Mouse (Mus musculus) ES-E14 (cell line): Measurements from ENCODE around the gene Nifk. TPM values are rescaled to one million over a fixed set of nuclear protein-coding genes. Genes with fewer than 3 reads are reported as not detected.

ENCODE experiments used
- DNase-seq: peaks from one replicate; pipeline ENCODE4 v3.0.0-alpha.2; 2013; ENCODE audit warnings: low read depth, low spot score
- H3K27ac ChIP-seq: 2 replicates; pipeline ENCODE4 v1.5.1; 2012; ENCODE audit warnings: low read depth, mild to moderate bottlenecking, low read length, moderate library complexity, mixed read lengths; ENCODE audit not compliant: poor library complexity, insufficient read depth, severe bottlenecking
- H3K36me3 ChIP-seq: 2 replicates; pipeline ENCODE4 v1.6.1; 2012; ENCODE audit warnings: mild to moderate bottlenecking, low read length, moderate library complexity, mixed read lengths; ENCODE audit not compliant: control insufficient read depth, poor library complexity, insufficient read depth, severe bottlenecking
- H3K4me1 ChIP-seq, 2 experiments: fragments of 150-350 bp in 1 of 2; sonication (generic) in 1 of 2; 2 replicates each; pipeline ENCODE4 v1.6.1; 2012; ENCODE audit warnings: low read length in 2 of 2, mild to moderate bottlenecking in 1 of 2, mixed read lengths in 1 of 2; ENCODE audit not compliant: control insufficient read depth in 2 of 2, insufficient read depth in 2 of 2, poor library complexity in 1 of 2
- H3K4me3 ChIP-seq, 2 experiments: fragments of 150-350 bp in 1 of 2; sonication (generic) in 1 of 2; 2 replicates each; pipeline ENCODE4 v1.5.1; 2012; ENCODE audit warnings: low read length in 2 of 2, low read depth in 1 of 2, mild to moderate bottlenecking in 1 of 2, mixed read lengths in 1 of 2; ENCODE audit not compliant: insufficient read depth in 1 of 2, poor library complexity in 1 of 2, severe bottlenecking in 1 of 2
- H3K9ac ChIP-seq: 2 replicates; pipeline ENCODE4 v1.6.1; 2012; ENCODE audit warnings: low read depth, mild to moderate bottlenecking, low read length, mixed read lengths; ENCODE audit not compliant: poor library complexity, insufficient read depth, severe bottlenecking
- H3K9me3 ChIP-seq: fragments of 150-350 bp; sonication (generic); 2 replicates; pipeline ENCODE4 v1.6.1; 2012; ENCODE audit warnings: low read depth, mild to moderate bottlenecking, low read length; ENCODE audit not compliant: control insufficient read depth, insufficient read depth
- CHD2 ChIP-seq: IDR thresholded peaks from 2 replicates; pipeline ENCODE4 v1.6.1; 2014; ENCODE audit warnings: mild to moderate bottlenecking, low read depth, low read length, inconsistent platforms
- HCFC1 ChIP-seq: IDR thresholded peaks from 2 replicates; pipeline ENCODE4 v1.6.1; 2012; ENCODE audit warnings: low read length, inconsistent platforms, borderline replicate concordance; ENCODE audit not compliant: insufficient read depth
- MAFK ChIP-seq: IDR thresholded peaks from 2 replicates; pipeline ENCODE4 v1.6.1; 2014; ENCODE audit warnings: mild to moderate bottlenecking, low read depth, low read length, inconsistent platforms; ENCODE audit not compliant: insufficient read depth
- ZC3H11A ChIP-seq: IDR thresholded peaks from 2 replicates; pipeline ENCODE4 v1.6.1; 2012; ENCODE audit warnings: low read depth, mild to moderate bottlenecking, inconsistent platforms, low read length, borderline replicate concordance
- ZNF384 ChIP-seq: IDR thresholded peaks from 2 replicates; pipeline ENCODE4 v1.6.1; 2012; ENCODE audit warnings: low read depth, low read length, inconsistent platforms
- in situ Hi-C, 2 experiments: fragments of 600-800 bp; cut with MboI; formaldehyde crosslinking; loops; one replicate each; pipeline ENCODE4 v1.15.1; 2025; ENCODE audit warnings: low sequenced_read_pairs in 2 of 2, inconsistent platforms in 1 of 2; ENCODE audit not compliant: unreplicated experiment in 2 of 2
- total RNA-seq: library from RNA; depleted of rRNA; stranded (reverse); fragments of 300-350 nt; gene quantifications from 2 replicates; pipeline ENCODE4 v1.2.3, GENCODE M21; 2012; rRNA removed

The Nifk gene
- 57.0 and 87.1 TPM in 2 replicates for total RNA-seq

DNA sequence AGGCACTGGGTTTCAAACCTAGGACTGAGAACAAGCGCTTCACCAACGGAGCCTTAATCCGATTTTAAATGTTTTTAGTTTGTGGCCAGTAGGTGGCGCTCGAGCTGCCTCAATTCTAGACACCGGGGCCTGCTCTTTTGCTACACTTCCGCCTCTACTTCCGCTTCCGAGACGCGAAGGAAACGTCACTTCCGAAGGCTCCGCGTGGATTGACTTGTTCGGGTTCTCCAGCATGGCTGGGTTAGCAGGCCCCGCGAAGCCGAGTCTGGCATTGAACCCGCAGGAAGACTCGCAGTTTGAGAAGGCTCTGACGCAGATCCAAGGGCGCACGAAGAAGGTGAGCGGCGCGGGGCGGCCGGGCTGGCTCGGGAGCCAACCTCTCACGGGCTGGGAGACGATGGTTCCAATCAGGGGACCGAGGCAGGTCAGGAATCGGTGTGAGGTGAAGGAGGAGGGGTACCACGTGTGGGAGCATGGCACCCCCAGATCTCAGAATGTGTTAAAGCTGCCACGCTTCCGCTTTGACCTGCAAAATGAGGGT, at the start of gene Nifk:
Nifk (plus strand) TSS at position 179 of the 541 bp plus-strand sequence.
- in situ Hi-C loops = no loop called here
- Histone ChIP-seq H3K9me3 (no peaks in the 10 kb centered on the region), H3K9ac (peak within 1 kb of the TSS; percentile 94), H3K27ac (peak within 1 kb of the TSS; percentile 49), H3K4me3 (peak within 1 kb of the TSS; percentile 83 to 87), H3K4me1 (no peaks in the 10 kb centered on the region; a peak in 2 of 4 replicates), H3K36me3 (peaks cover 14% of the 10 kb centered on the region)
- TF ChIP-seq ZC3H11A (0 out of 2 replicates have a peak, but pooled peaks have one; percentile 17), MAFK (no peak), HCFC1 (peak; percentile 83; the same call in 1 of the 2 replicates), CHD2 (0 out of 2 replicates have a peak, but pooled peaks have one; percentile 36), ZNF384 (0 out of 2 replicates have a peak, but pooled peaks have one; percentile 25)
- peak; percentile 97 for DNase-seq

DNA sequence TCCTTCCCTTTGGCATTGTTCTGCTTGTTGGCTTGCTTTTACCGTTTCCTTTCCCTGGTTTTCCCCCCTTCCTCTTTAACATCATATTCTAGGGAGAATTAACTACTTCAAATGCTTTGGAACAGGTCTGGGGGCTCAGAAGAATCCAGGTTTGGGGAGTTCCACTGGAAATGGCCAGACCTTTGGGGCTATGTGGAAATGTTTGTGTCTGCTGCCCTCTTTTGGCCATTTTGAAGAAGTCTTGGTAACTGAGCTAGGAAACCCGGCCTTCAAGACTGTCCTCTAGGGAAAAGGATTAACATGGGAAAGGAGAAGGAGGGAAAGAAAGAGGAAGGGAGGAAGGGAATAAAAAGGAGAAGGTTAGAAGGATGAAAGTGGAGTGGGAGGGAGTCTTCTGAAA, 46.5 kb upstream of the Nifk start:
- no peaks in the 10 kb centered on the region for H3K36me3 ChIP-seq
- H3K27ac ChIP-seq = no peak overlapping the region
- in situ Hi-C loops = no loop called here
- no peak overlapping the region for H3K4me3 ChIP-seq
- no peaks in the 10 kb centered on the region for H3K4me1 ChIP-seq
- H3K9me3 ChIP-seq = no peaks in the 10 kb centered on the region
- no peak for TF ChIP-seq ZNF384
- TF ChIP-seq HCFC1 = no peak
- TF ChIP-seq ZC3H11A = peak; percentile 61; the same call in 1 of the 2 replicates
- no peak overlapping the region for H3K9ac ChIP-seq
- DNase-seq = peak; percentile 61

DNA sequence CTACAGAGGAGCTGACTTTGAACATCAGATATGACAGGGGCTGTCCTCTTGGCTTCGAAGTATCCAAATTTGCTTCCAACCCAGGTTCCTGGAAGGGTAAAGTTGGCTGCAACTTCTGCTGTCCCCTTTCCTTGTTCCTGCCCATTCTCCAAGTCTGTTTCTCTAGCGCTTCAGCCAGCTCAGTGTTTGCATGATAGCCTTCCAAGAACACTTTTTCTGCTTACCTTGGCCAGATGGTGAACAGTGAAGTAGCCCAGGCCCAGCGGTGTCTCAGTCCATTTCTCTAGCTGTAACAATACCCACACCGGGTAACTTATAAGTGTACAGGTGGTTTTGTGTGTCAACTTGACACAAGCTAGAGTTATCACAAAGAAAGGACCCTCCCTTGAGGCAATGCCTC, 29.3 kb upstream of the Nifk start:
- no peaks in the 10 kb centered on the region for H3K4me1 ChIP-seq
- H3K36me3 ChIP-seq = no peaks in the 10 kb centered on the region
- in situ Hi-C loops = no loop called here
- TF ChIP-seq CHD2 (no peak), ZNF384 (no peak), HCFC1 (no peak), MAFK (no peak), ZC3H11A (no peak)
- no peak overlapping the region for H3K27ac ChIP-seq
- H3K4me3 ChIP-seq = no peak overlapping the region
- no peak overlapping the region for H3K9ac ChIP-seq
- no peaks in the 10 kb centered on the region for H3K9me3 ChIP-seq
- DNase-seq = no peak

DNA sequence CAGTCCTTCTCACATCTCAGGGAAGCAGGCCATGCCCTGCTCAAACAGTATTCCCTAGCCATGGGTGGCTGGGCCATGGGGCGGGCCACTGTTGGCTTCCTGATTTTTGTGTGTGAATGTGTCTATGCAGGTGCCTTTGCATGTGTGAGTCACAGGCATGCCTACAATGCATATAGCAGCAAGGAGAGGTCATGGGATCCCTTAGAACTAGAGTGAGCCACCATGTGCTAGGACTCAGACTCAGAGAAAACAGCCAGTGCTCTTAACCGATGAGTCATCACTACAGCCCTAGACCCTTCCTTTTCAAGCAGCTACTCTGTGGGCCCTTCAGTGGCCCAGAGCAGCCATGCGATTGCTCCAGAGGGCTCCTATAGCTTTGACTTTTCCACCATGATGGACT, 27.4 kb upstream of the Nifk start:
- DNase-seq = no peak
- no peaks in the 10 kb centered on the region for H3K9me3 ChIP-seq

More for the DNA sequence above, 27.4 kb upstream of the Nifk start:
- H3K4me3 ChIP-seq = no peak overlapping the region
- in situ Hi-C loops = no loop called here
- peaks cover 6% of the 10 kb centered on the region for H3K36me3 ChIP-seq
- no peaks in the 10 kb centered on the region for H3K4me1 ChIP-seq
- no peak for TF ChIP-seq ZNF384
- TF ChIP-seq MAFK = no peak
- no peak for TF ChIP-seq HCFC1
- no peak for TF ChIP-seq ZC3H11A
- TF ChIP-seq CHD2 = no peak
- H3K27ac ChIP-seq = no peak overlapping the region
- no peak overlapping the region for H3K9ac ChIP-seq
